Mouse (Mus musculus): ENCODE results near the gene Sft2d1.

GRCm38 (mm10) chr17:8295825-8296224, 15.1 kb upstream of the Sft2d1 start:
- 0 out of 2 replicates have a peak, but pooled peaks have one; percentile 22 for TF ChIP-seq CTCF (IDR thresholded peaks at IDR 0.05; ENCODE audit: low read depth)
- no peak for TF ChIP-seq EP300 (IDR thresholded peaks at IDR 0.05; ENCODE audit: low read depth)
